Mouse (Mus musculus) cerebellum, adult 11 months (tissue): ENCODE results near the gene Itgam.

ENCODE experiments used
- DNase-seq: peaks from one replicate; pipeline ENCODE4 v3.0.0; 2022

The Itgam gene

GRCm38 (mm10) chr7:128058576-128058975 lies 3.9 kb upstream of the Itgam start:
- DNase-seq = no peak

DNA sequence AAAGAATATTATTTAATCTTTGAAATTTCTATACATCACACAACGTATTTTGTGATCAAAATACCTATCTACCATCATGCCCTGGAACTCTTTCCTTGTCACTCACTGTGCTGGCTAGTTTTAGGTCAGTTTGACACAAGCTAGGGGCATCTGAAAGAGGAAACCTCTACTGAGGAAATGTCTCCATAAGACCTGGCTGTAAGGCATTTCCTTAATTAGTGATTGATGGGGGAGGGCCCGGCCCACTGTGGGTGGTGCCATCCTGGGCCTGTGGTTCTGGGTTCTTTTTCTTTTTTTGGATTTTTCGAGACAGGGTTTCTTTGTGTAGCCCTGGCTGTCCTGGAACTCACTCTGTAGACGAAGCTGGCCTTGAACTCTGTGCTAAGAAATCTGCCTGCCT lies 3.3 kb upstream of the Itgam start:
- no peak for DNase-seq

DNA sequence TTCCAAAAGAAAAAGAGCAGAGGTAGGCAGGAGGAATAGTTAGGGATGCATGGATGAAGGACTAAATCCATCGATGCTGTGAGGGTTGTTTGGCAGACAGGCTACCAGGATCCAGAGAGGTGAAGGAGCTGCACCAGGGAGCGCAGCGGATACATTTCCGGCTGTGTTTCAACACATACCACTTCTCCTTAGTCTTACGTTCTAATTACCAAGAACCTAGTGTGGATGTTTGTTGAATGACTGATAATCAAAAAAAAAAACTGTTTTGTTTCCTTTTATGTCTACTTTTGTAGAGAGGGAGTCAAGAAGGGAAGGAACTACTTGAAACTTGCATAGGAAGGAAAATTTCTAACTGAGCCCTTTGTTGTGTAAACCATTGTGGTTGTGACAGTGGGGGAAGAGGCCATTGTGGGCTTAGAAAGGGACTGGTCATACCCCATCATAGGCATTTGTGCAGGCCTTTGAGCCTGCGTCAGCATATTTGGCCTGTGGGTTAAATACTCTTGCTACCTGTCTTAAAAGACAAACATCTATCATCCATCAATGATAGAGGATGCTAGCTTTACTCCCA lies 856 bp downstream of the Itgam start:
- no peak for DNase-seq

DNA sequence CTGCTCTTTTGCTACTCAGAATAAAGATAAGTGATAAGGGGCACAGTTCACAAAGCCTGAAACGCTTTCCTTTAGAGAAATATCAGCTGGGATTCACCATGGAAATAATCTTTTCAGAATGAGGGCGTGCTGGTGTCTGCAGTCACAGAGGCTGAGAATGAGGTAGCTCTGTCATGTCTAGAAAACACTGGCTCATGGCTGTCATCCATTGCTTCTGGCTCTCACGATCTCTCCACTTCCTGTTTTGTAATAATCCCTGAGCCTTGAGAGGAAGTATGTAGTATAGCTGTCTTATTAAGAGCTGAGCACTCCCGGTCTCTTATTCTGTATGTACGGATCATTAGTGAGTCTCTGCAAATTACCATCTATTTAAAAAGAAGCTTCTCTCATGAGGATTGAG lies 3.1 kb downstream of the Itgam start:
- no peak for DNase-seq

GRCm38 (mm10) chr7:128067847-128068246 lies 5.4 kb downstream of the Itgam start:
- no peak for DNase-seq

DNA sequence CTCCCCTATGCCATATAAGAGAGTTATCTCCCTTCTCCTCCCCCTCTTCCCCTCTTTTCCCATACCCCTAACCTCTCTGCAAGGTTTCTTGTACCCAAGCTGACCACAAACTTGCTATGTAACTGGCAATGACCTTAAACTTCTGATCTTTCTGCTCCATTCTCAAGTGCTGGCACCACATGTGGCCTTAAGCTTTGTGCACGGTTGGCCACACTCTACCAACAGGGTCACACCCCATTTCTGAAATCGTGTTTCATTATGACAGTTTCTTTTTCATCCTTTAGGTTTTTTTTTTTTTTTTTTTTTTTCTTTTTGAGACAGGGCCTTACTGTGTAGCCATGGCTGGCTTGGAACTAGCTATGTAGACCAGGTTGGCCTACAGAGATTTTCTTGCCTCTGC lies 7.4 kb downstream of the Itgam start:
- DNase-seq = no peak

- no peak for DNase-seq
Measured at GRCm38 (mm10) chr7:128071816-128072215, 9.4 kb downstream of the Itgam start.

DNA sequence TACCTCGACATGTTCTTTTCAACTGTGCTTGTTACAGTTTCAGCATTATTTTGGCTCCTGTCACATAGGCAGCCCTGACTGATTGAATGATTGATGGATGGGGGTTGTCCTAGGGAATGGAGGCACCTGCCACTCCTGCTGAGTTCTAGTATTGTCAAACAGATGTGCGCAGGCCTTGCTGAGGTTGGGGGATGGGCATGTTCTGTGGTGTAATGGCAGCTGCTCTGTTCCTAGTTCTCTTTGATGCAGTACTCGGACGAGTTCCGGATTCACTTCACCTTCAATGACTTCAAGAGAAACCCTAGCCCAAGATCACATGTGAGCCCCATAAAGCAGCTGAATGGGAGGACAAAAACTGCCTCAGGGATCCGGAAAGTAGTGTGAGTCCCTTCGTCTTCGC lies 17.6 kb downstream of the Itgam start:
- no peak for DNase-seq

DNA sequence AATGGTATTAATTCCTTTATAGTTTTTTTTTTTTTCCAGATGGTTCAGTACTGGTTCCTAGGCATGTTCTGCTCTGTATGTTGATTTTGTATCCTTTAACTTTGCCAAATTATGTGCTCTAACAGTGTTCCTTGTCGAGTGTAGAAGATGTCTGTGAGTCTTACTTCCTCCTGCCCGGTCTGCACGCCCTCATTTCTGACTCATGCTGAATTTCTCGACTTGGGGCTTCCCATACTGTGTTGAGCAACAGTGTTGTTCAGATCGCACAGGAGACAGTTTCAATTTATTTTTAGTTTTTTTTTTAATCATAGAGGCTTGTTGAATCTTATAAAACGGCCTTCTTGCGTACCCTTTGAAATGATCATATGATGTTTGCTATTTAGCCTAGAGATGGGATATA lies 26.7 kb downstream of the Itgam start:
- DNase-seq = no peak

- DNase-seq = no peak
Measured at GRCm38 (mm10) chr7:128098135-128098534, 35.7 kb downstream of the Itgam start.

DNA sequence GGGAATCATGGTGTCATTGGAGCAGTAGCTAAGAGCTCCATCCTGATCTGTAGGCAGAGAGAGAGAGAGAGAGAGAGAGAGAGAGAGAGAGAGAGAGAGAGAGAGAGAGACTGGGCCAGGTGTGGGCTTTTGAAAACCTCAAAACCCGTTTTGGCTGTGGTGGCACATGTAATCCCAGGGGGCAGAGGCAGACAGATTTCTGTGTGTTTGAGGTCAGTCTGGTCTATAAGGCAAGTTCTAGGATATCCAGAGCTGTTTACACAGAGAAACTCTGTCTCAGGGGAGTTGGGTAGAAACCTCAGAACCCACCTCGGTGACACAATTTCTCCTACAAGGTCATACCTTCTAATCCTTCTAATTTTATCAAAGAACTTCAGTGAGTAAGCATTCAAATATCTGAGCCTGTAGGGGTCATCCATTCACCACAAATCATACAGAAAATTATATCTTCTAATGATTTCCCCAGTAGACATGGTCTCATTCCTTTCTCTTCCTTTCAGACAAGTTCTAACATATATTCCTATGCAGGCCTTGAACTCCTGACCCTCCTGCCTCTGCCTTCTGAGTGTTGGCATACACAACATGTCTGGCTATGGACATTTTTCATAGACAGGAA lies 38.4 kb downstream of the Itgam start:
- no peak for DNase-seq

GRCm38 (mm10) chr7:128105246-128105645 lies 42.8 kb downstream of the Itgam start:
- DNase-seq = no peak

DNA sequence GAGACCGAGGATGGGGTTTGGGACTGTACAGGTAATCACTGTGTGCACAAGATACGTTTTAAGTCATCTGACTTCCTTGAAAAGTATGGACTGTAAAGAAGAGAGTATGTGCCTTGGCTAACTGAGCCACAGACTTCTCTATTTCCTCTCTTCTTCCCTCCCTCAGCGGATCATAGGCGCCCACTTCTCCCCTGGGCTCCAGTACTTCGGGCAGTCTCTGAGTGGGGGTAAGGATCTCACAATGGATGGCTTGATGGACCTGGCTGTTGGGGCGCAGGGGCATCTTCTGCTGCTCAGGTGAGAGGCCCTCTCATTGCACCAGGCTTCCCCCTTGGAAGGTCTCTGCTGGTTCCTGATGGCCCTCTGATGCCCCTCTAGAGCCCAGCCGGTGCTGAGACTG lies 45.0 kb downstream of the Itgam start:
- no peak for DNase-seq

DNA sequence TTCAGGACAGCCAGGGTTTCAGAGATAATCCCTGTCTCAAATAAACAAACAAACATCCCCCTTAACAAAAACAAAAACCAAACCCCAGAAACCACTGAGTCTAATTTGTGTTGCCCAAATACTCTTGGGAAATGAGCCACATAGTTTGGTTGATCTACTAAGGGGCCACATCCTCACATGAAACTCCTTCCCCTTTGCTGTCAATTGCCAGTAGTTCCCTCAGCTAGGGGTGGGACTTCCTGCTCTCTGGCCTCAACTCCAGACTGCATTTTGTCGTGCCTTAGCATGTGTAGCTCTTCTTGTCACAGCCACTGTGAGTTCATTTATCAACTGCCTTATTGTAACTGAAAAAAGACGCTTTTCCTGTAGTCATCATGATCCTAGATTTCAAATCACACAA lies 47.9 kb downstream of the Itgam start:
- DNase-seq = no peak

- DNase-seq = no peak
Measured at GRCm38 (mm10) chr7:128112131-128112530, 49.7 kb downstream of the Itgam start.

GRCm38 (mm10) chr7:128114371-128115105 lies 52.1 kb downstream of the Itgam start:
- DNase-seq = no peak

GRCm38 (mm10) chr7:128115211-128115958 lies 52.9 kb downstream of the Itgam start:
- no peak for DNase-seq

DNA sequence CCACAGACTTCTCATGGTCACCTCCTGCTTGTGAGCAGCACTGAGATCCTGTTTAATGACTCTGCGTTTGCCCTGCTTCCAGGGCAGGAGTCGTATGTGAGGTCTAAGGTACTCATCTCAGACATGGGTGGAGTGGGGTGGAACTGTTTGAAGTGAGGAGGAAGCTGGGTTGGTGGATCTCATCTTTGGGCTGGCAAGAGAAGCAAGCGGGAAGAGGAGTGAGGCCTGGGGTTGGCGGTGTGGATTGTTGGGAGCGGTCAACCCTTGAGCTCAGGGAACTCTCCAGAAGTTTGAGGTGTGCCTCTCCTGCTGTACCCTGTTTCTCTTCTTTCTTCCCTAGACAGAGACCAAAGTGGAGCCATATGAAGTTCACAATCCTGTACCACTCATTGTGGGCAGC lies 54.0 kb downstream of the Itgam start:
- DNase-seq = no peak

- DNase-seq = no peak
Measured at GRCm38 (mm10) chr7:128119726-128120490, 57.5 kb downstream of the Itgam start.

GRCm38 (mm10) chr7:128128741-128129720 lies 66.6 kb downstream of the Itgam start, which contains the start of gene Itgax:
TSS of gene Itgax (plus strand) at chr7:128129547.
- no peak for DNase-seq

- DNase-seq = no peak
Measured at GRCm38 (mm10) chr7:128132148-128132547, 69.7 kb downstream of the Itgam start.

DNA sequence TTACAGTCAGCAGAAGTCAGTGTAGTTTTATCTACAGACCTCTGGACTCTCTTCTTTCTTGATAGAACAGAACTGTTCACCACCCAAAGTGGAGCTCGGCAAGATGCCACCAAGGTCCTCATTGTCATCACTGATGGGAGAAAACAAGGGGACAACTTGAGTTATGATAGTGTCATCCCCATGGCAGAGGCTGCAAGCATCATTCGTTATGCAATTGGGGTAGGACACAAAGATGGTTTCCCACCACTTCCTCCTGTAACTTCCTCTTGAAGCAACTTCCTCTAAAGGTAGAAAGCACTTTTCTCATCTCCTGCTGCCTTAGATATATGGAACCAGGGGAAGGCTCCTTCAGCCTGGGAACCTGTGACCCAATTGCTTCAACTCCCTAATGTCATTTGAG lies 71.2 kb downstream of the Itgam start:
- DNase-seq = no peak
